Mouse (Mus musculus) duodenum, adult 2 months (tissue): ENCODE measurements around the gene Tk2. TPM values are rescaled to one million over a fixed set of nuclear protein-coding genes. Genes with fewer than 3 reads are reported as not detected.

Experiments used
- polyA plus RNA-seq: library from polyadenylated mRNA; depleted of rRNA; stranded (reverse); fragments of >200 nt; gene quantifications from 2 replicates; pipeline ENCODE4 v1.2.3, GENCODE M21; 2012; ENCODE audit warnings: low replicate concordance; rRNA removed

Gene Tk2
- 6.6 and 7.7 TPM in 2 replicates for polyA plus RNA-seq

DNA sequence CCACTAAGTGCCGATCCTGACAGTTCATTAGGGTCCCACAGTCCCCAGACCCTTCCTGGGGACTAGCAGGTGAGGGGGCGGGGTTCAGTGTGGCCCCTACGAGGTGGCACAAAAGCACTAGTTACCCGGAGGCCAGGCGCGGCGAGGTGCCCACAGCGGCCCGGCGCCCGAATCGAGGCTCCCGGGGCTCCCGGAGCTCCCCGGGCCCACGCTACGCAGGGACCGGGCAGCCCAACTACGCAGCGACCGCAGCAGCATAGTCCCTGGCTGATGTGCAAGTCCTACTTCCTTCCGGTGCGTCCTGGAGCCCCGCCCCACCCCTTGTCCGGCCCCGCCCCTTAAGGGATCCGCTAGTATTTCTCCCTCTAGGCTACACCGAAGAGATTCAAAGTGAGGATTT is at the start of gene Tk2:
Tk2 (minus strand) TSS at position 283 of the 400 bp plus-strand sequence.

GRCm38 (mm10) chr8:104293081-104293480 is 44.7 kb upstream of the Tk2 start, which contains the start of gene Cmtm2a:
Gene Cmtm2a (minus strand): TSS chr8:104293181.

GRCm38 (mm10) chr8:104250439-104251367 is 2.3 kb upstream of the Tk2 start, which contains the start of gene Cklf:
Gene Cklf (plus strand): TSS chr8:104250861.

Other genes starting within 250 kb of the Tk2 start
- 8.7 and 9.2 TPM in 2 replicates for gene Cdh5, start 146.9 kb downstream of the Tk2 start, polyA plus RNA-seq
- 4.8 and 7.8 TPM in 2 replicates for gene Bean1, start 78.1 kb downstream of the Tk2 start, polyA plus RNA-seq
- 0.24 and 0.93 TPM in 2 replicates for gene Cklf, start 2.3 kb upstream of the Tk2 start, polyA plus RNA-seq
- not detected in 2 replicates for gene Cmtm2a, start 44.6 kb upstream of the Tk2 start, polyA plus RNA-seq
- gene Gm45711, start 61.5 kb upstream of the Tk2 start, polyA plus RNA-seq, result not detected in 2 replicates
- gene Cmtm1, start 61.6 kb upstream of the Tk2 start, polyA plus RNA-seq, result 0.05 TPM in 1 of 2 replicates, not detected in the other
- gene Gm11020, start 73.0 kb upstream of the Tk2 start, polyA plus RNA-seq, result not detected in 2 replicates
- gene Cmtm2b, start 73.7 kb upstream of the Tk2 start, polyA plus RNA-seq, result not detected in 2 replicates
- 24.7 and 28.7 TPM in 2 replicates for gene Cmtm3, start 90.9 kb upstream of the Tk2 start, polyA plus RNA-seq
- gene Cmtm4, start 147.2 kb upstream of the Tk2 start, polyA plus RNA-seq, result 17.6 and 17.7 TPM in 2 replicates
- gene Dync1li2, start 194.5 kb upstream of the Tk2 start, polyA plus RNA-seq, result 2.6 and 4.9 TPM in 2 replicates